Mouse (Mus musculus): ENCODE data around the gene Mesp2.

The Mesp2 gene

GRCm38 (mm10) chr7:79808561-79808960 is 2.0 kb upstream of the Mesp2 start:
- no peak for DNase-seq

- no peak for DNase-seq
Observed at GRCm38 (mm10) chr7:79813409-79813808, 2.9 kb downstream of the Mesp2 start.

DNA sequence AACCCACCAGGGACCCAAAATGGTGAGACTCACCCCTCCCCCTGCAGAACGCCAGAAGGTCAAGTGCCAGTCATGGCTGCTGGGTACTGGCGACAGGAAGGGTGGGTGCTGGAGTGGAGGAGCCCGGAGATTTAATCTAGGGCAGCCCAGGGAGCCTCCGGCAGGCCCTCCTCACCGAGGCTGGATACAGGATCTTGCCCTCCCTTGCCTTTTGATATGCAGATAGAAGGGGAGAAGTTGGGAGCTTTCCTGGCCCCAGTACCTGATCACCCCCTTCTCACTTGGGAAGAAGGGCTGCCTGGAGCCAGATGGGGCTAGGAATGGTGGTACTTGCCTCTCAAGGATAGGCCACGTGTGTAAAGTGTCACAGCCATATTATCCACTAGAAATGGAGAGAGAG is 7.8 kb downstream of the Mesp2 start:
- no peak for DNase-seq

DNA sequence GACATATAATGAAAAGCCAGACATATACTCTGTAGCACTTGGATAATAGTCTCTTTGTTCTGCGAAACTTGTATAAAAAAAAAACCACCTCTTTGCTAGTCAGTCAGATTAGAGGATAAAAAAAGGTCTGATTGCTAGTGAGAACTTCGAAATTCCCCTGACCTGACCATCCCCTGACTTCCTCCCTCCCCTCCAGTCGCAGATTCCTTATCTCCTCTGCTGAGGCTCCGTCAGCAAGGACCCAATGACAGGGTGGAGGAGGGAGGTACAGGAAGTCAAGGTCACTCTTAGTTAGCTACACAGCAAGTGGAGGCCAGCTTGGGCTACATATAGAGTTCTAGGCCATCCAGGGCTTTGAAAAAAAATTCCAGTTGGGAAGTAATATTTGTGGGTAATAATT is 9.0 kb downstream of the Mesp2 start:
- no peak for DNase-seq

DNA sequence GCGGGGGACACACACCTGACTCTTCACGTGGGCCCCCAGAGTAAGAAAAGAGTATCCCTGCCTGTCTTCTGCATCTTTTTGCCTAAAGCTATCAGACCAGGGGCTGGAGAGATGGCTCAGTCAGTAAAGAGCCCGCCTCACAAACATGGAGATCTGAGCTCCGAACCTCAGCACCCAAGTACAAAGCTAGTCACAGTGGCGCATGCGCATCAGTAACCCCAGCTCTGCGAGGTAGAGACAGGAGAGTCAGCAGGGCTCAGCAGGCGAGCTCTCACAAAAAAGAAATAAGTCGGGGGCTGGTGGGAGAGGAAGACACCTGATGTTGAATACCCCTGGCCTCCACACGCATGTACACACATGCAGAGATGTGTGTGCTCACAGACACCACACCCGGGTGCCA is 9.5 kb downstream of the Mesp2 start:
- no peak for DNase-seq

- no peak for DNase-seq
Observed at GRCm38 (mm10) chr7:79822092-79822695, 11.7 kb downstream of the Mesp2 start.

DNA sequence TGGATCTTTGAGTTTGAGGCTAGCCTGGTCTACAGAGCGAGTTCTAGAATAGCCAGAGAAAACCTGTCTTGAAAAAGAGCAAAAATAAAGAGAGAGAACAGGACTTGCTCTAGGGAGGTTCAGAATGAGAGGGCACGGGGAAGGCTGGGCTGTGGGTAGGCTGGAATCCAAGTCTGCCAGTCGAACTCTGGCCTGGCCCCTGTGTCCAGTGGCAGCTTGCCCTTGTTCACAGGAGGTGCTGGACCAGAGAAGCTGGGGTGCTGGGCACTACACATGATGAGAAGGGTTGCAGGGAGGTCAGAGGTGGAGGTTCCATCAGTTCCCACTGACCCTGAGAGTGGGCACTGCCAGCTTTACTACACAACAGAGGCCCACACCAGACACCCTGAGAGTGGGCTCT is 17.8 kb downstream of the Mesp2 start:
- no peak for DNase-seq

DNA sequence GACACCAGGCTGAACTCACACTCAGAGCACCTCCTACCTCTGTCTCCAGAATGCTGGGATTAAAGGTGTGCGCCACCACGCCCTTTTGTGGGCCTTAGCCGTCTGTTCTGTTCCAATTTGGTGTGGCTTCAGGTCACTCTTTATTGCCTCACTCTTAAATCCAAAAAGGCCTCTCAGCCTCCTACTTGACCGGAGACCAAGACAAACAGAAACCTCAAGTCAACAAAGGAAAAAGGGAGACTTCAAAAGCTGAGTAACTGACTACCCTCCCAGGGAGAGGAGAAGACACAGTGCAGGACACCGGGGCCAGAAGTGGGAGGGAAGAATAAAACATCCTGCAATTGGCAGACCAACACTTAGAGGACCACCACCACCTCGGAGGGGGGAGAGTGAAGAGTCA is 20.6 kb downstream of the Mesp2 start:
- DNase-seq: no peak

DNA sequence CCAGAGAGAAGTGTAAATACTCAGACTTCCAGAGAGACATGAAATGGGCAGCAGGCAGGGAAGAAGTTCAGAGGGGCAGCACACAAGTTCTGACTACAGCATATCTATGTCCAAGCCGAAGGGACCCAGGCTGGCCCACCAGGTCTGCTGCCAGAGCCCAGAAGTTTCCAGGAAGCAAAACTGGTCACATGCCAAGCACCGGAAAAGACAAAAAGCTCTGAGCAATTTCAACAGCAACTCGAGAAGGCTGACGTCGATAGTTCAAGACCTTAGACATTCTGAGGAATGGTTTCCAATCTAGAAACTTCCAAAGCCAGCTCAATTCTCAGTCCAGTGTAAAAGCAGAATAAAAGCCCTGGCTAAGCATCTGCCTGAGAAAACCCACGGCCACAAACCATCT is 21.1 kb downstream of the Mesp2 start:
- DNase-seq: no peak

GRCm38 (mm10) chr7:79832980-79833379 is 22.5 kb downstream of the Mesp2 start:
- no peak for DNase-seq

DNA sequence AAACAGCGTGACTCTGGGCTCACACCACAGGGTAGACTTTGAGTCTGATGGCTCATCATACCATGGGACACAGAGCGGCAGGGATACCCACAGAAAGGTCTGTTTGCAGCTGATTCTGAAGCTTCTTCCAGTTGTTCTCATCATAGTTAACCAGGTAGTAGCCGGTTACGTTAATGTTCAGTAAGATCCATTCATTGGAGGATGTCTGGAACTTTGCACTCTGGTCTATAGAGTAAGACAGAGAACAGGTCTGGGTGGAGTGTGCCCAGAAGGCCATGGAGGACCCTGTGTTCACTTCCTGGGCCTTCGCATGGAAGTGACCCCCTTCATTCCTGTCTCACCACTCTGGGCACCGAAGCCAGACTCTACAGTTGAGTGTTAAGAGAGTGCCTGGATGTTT is 24.7 kb downstream of the Mesp2 start:
- no peak for DNase-seq

DNA sequence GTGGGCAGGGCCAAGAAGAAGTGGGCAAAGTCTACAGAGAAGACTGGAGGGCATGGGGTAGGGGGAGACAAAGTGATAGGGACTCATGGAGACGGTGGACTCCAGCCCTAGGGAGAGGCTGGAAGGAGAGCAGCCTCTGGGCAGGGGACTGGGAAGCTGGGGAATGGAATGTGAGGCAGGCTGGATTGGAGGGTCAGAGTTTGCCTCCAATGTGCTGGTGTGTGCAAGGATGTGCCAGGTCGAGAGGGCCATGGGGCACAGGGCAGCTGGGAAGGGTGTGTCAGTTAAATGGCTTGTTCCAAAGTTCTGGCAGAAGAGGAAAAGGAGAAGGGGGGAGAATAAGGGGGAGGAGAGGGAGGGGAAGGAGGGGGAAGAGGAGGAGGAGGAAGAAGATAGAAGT is 26.7 kb downstream of the Mesp2 start:
- no peak for DNase-seq

DNA sequence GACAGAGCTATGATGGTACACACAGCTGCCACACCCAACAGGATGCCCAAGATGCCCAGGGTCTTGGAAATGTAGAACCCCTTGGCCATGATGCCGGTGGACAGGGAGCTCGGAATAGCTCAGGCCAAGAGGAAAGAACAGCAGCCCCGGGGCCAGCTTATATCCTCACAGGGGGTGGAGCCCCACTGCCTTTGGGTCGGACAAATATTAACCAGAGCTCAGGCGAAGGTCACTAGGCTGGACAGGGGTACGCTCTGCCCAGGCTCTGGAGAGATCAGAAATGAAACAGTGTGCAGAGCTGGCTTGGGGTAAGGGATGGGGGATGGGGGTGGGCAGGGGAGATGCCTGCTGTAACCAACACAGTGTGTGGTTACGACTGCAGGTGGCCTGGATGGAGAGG is 31.6 kb downstream of the Mesp2 start:
- no peak for DNase-seq

GRCm38 (mm10) chr7:79844090-79844802 is 33.7 kb downstream of the Mesp2 start:
- DNase-seq: no peak

GRCm38 (mm10) chr7:79846342-79846741 is 35.8 kb downstream of the Mesp2 start:
- no peak for DNase-seq

DNA sequence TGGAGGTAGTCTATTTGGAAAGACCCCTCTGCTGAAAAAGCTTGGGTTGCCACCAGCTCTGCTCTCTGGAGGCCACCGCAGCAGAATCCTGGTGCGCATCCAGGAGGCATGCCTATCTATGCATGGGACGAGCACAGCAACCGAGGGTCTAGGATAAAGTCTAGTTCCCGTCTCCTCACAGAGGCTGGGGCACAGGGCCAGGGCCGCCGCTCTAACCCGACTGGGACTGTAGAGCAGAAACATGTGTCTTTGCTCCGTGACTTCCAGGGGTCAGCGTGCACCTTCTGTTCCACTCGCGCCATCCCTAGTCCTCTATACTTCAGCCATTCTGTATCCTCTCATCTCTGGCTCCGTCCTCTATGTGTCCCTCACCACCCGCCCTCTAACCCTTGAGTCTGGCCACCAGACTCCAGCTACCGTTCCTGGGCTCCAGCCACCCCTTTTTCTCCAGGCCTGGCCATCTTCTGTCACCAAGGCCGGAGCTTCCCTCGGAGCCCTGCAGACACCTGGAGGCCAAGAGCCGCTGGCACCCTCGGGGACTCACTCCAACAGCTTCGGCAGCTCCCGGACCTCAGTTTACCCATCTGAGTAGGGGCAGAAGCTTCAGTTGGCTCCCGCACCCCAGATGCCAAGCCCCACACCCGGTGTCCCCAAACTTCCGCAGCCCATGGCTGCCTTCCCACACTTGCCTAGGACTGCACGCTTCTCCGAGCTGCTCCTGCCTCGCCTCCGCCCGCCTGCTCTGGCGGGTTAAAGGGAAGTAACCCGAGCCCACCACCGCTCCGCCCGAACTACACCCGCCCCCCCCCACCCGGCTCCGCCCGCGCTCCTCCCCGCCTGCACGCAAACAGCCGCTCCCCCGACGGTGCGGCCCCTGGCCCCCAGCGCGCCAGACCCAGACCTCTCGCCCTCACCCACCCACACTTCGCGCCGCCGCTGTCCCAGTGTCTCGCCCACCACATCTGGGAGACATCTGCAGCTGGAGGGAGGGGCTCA is 37.2 kb downstream of the Mesp2 start:
- no peak for DNase-seq

DNA sequence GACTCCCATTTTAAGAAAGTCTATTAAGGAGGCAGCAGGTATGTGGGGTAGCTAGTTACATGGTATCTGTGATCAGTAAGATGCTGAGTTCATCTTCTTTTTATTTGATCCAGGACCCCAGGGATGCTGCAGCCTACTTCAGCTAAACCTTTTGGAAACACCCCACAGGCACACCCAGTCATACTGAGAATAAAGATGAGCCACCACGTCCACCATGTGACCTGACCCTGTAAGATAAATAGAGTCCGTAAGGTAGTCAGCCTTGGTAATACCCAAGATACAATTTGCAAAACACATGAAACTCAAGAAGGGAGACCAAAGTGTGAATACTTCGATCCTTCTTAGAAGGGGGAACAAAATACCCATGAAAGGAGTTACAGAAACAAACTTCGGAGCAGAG is 45.8 kb downstream of the Mesp2 start:
- DNase-seq: no peak

- no peak for DNase-seq
Observed at GRCm38 (mm10) chr7:79858202-79858934, 47.8 kb downstream of the Mesp2 start.

- no peak for DNase-seq
Observed at GRCm38 (mm10) chr7:79858956-79859630, 48.6 kb downstream of the Mesp2 start.

DNA sequence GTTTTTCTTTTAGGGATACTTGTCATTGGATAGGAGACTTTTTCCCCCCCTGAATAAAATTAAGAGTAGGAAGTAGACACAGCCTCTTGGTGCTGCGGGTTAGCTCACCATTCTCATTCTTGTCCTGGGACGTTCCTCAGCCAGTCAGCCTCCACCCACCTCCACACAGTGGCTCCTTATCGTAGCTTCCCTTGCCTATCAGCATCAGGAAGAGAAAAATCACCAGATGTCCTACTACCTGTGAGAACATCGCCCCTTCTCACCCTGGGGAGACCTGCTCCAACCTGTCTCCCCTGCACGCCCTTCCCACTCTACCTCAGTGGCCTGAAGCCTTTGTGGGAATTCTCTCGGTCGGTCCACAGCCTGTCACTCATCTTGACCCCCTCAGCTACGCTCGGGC is 50.3 kb downstream of the Mesp2 start, which contains the start of gene Anpep:
Gene Anpep (minus strand): TSS at position 249 of the 400 bp plus-strand sequence.
- DNase-seq: no peak

GRCm38 (mm10) chr7:79861794-79862193 is 51.3 kb downstream of the Mesp2 start:
- DNase-seq: no peak

Measured in right cerebral cortex, postnatal 25 days (tissue).